Mouse (Mus musculus): ENCODE measurements at regions not wholly inside any gene's neighbourhood (a gene's known extent, or its start where the extent isn't known, plus 50 kb on each side); places are given as distances from the start of the nearest gene placed in this dataset.

DNA sequence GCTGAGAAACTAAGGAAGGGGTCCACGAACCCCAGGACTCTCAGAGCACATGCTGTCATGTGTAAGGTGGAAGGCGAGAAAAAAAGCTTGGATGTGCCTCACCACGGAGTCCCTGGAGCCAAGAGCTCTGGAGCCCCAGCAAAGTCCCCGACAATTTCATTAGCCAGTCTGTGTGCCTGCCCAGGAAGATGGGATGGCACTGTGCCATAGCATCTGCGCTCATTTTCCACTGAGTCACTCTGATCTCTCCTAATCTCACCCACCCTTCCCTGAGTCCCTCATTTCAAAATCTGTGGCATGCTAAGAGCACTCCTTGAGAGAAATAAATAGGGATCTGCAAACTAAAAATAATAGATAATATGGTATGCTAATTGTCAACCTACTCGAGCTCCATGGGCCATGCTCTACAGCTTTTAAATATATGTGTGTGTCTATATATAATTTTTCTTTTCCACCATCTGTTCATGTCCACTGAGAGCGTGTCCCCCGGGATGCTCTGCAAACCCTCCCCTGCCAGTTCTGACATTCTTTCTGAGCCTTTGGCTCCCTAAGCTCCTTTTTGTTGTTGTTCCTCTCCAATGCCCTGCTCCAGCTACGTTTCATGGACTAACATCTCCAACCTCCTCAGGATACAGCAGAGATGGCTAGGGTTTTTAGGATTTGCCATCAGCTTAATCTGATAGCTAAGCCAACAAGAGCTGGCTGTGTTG is 292.9 kb upstream of the Chrm3 start:
- TF ChIP-seq POLR2A (IDR thresholded peaks at IDR 0.05; ENCODE audit: insufficient read length, low read depth) (no peak), MAX (IDR thresholded peaks at IDR 0.05; ENCODE audit: low read depth) (no peak), POLR2AphosphoS2 (IDR thresholded peaks at IDR 0.05; ENCODE audit: insufficient read length, low read depth) (no peak), SRF (IDR thresholded peaks at IDR 0.05; ENCODE audit: control insufficient read depth, insufficient read length, low read depth) (no peak), USF1 (IDR thresholded peaks at IDR 0.05; ENCODE audit: low read depth) (no peak), MYOG (IDR thresholded peaks at IDR 0.05; ENCODE audit: control insufficient read depth in 1 of 3, insufficient read depth in 1 of 3, insufficient read length in 2 of 3, low read depth in 2 of 3) (no peak), TCF12 (IDR thresholded peaks at IDR 0.05; ENCODE audit: insufficient read depth, poor library complexity, severe bottlenecking) (no peak), CEBPB (IDR thresholded peaks at IDR 0.05; ENCODE audit: insufficient read depth, poor library complexity, severe bottlenecking) (no peak), E2F4 (IDR thresholded peaks at IDR 0.05; ENCODE audit: insufficient read depth) (no peak), TCF3 (IDR thresholded peaks at IDR 0.05; ENCODE audit: insufficient read length, low read depth) (no peak)
